Mouse (Mus musculus) kidney, embryonic 16.5 days (tissue): ENCODE data around the gene Skap1. TPM values are rescaled to one million over a fixed set of nuclear protein-coding genes. Genes with fewer than 3 reads are reported as not detected.

Source experiments
- ATAC-seq: fragments of 200-750 bp; cut with Nextera tagmentation; 2 replicates; pipeline ENCODE4 v1.8.0; 2017; ENCODE audit warnings: moderate TSS enrichment; ENCODE audit not compliant: low FRiP score, low TSS enrichment
- H3K27ac ChIP-seq: fragments of 300-500 bp; sonication (generic); 2 replicates; pipeline ENCODE4 v1.5.1; 2014; ENCODE audit warnings: low read length
- H3K27me3 ChIP-seq: fragments of 300-500 bp; sonication (generic); 2 replicates; pipeline ENCODE4 v1.6.1; 2014; ENCODE audit warnings: low read length, control low read depth, mixed read lengths; ENCODE audit not compliant: insufficient read depth
- H3K36me3 ChIP-seq: fragments of 300-500 bp; sonication (generic); 2 replicates; pipeline ENCODE4 v1.6.1; 2014; ENCODE audit warnings: low read length, control low read depth, mixed read lengths; ENCODE audit not compliant: insufficient read depth
- H3K4me1 ChIP-seq: fragments of 300-500 bp; sonication (generic); 2 replicates; pipeline ENCODE4 v1.6.1; 2014; ENCODE audit warnings: low read length, control low read depth, mixed read lengths; ENCODE audit not compliant: insufficient read depth
- H3K4me2 ChIP-seq: fragments of 300-500 bp; sonication (generic); replicated peaks from 2 replicates; pipeline ENCODE4 v1.6.1; 2014; ENCODE audit warnings: low read depth, low read length
- H3K4me3 ChIP-seq: fragments of 300-500 bp; sonication (generic); 2 replicates; pipeline ENCODE4 v1.5.1; 2014; ENCODE audit warnings: mild to moderate bottlenecking, low read length
- H3K9ac ChIP-seq: fragments of 300-500 bp; sonication (generic); replicated peaks from 2 replicates; pipeline ENCODE4 v1.6.1; 2014; ENCODE audit warnings: low read length
- H3K9me3 ChIP-seq: fragments of 300-500 bp; sonication (generic); 2 replicates; pipeline ENCODE4 v1.6.1; 2016; ENCODE audit warnings: low read length, control low read depth
- WGBS: fragments of 180-500 bp; shearing (Covaris S2); extraction: QIAGEN DNeasy Blood & Tissue Kit; methylation state at CpG from one replicate; pipeline ENCODE4 v1.1.7; 2014; 5-methylcytosine and 5-hydroxymethylcytosine counted together
- polyA plus RNA-seq: library from polyadenylated mRNA; unstranded; fragments of >200 nt; fragmentation: Nextera tagmentation; extraction: Ambion mirVana; gene quantifications from 2 replicates; pipeline ENCODE4 v1.2.1, GENCODE M21; 2015

The Skap1 gene
- polyA plus RNA-seq, 1 experiment from 2014 or later = 10.1 TPM

DNA sequence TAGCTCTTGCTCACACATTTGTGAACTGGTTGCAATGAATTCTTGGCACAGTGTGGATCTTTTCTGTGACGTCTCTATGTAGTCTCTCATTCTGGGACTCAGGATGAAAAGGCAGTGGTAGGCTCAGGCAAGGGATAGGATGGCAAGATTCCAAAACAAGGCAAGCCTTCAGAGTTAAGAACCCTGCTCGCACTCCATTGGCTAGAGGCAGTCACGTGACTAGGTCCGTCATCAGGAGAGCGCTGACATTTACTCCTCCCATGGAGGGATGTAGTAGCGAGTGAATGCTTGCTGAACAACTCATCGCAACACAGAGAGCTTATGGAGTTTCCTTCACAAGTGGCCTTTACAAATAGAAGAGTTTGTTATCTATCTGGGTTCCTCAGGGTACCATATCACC, 27.9 kb upstream of the Skap1 start:
- Histone ChIP-seq H3K9ac (no peak overlapping the region), H3K4me2 (no peak overlapping the region), H3K4me1 (peaks cover 25% of the 10 kb centered on the region), H3K4me3 (no peak overlapping the region), H3K36me3 (no peaks in the 10 kb centered on the region), H3K27ac (no peak overlapping the region), H3K9me3 (no peaks in the 10 kb centered on the region), H3K27me3 (no peaks in the 10 kb centered on the region)
- no peak for ATAC-seq
- WGBS = 85% methylated on average over 7 of the region's 7 CpGs

DNA sequence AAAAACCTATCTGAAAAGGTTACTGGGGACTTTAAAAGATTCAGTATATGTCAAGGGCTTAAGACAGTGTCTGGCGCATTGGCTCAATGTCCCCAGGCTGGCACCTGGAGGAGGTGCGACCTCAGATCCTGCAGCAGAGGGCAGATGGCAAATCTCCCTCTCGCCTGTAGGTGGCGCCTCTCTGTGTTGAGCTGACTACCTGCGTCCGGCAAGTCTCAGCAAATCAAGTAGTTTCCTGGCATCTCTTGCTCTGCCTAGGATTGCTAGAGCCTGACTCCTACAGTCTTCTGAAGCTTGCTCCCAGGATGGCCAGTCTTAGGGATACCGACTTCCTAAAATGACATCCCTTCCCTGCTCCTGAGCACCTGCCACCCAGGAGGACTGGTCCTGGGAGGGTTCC, 25.6 kb upstream of the Skap1 start:
- no peaks in the 10 kb centered on the region for H3K36me3 ChIP-seq
- no peak overlapping the region for H3K4me3 ChIP-seq
- H3K4me1 ChIP-seq = peaks cover 19% of the 10 kb centered on the region
- no peaks in the 10 kb centered on the region for H3K27me3 ChIP-seq
- no peak overlapping the region for H3K4me2 ChIP-seq
- ATAC-seq = 0 out of 2 replicates have a peak, but pooled peaks have one; percentile 27
- no peaks in the 10 kb centered on the region for H3K9me3 ChIP-seq
- no peak overlapping the region for H3K27ac ChIP-seq
- WGBS = 6% methylated on average over 7 of the region's 7 CpGs
- H3K9ac ChIP-seq = no peak overlapping the region

DNA sequence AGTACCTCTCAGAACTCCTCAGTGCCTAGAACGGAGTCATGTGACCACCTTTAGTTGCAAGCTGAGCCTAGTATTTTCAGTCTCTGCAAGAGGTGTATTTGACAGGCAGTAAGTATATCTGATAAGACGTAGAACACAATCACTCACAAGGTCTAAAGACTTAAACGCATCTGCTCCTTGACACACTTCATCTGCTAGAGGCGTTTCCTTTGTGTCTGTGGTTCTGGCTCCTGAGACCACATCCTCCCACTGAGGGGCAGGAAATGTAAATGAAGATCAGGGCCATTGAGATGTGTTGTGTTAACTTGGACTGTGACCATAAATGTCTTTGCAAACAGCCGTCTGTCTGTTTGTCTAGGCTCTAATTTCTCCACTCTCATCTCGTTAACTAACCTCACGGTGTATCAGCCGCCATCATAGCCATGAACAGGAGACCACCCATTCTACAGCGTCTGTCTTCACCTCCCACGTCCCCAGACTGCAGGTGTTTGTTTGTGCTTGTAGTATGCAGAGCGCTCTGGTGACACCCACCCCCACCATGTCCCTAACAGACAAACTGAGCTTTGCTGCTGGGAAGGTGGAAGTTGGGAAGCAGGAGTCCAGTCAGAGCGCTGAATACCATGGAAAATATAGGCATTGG, 22.7 kb upstream of the Skap1 start:
- ATAC-seq = 0 out of 2 replicates have a peak, but pooled peaks have one; percentile 39
- no peak overlapping the region for H3K4me2 ChIP-seq
- peaks cover 19% of the 10 kb centered on the region for H3K4me1 ChIP-seq
- H3K27ac ChIP-seq = no peak overlapping the region
- no peaks in the 10 kb centered on the region for H3K36me3 ChIP-seq
- WGBS = 32% methylated on average over 12 of the region's 12 CpGs
- H3K27me3 ChIP-seq = no peaks in the 10 kb centered on the region
- H3K9ac ChIP-seq = no peak overlapping the region
- H3K9me3 ChIP-seq = no peaks in the 10 kb centered on the region
- no peak overlapping the region for H3K4me3 ChIP-seq

DNA sequence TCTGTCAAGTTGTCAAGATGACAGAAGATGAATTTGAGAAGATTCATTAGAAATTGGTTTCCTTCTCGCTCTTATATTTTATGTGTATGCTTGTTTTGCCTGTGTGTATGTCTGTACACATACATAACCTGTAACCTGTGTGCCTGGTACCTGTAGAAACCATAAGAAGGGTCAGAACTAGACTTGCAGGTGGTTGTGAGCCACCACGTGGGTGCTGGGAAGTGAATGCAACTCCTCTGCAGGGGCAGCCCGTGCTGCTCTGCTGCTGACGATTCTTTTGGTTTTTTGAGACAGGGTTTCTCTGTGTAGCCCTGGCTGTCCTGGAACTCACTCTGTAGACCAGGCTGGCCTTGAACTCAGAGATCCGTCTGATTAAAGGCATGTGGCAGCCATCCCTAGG, 21.9 kb upstream of the Skap1 start:
- Histone ChIP-seq H3K9me3 (no peaks in the 10 kb centered on the region), H3K4me3 (no peak overlapping the region), H3K9ac (no peak overlapping the region), H3K27me3 (no peaks in the 10 kb centered on the region), H3K27ac (no peak overlapping the region), H3K4me2 (no peak overlapping the region), H3K36me3 (no peaks in the 10 kb centered on the region), H3K4me1 (peaks cover 19% of the 10 kb centered on the region)
- no peak for ATAC-seq
- WGBS = 85% methylated on average over 5 of the region's 5 CpGs

DNA sequence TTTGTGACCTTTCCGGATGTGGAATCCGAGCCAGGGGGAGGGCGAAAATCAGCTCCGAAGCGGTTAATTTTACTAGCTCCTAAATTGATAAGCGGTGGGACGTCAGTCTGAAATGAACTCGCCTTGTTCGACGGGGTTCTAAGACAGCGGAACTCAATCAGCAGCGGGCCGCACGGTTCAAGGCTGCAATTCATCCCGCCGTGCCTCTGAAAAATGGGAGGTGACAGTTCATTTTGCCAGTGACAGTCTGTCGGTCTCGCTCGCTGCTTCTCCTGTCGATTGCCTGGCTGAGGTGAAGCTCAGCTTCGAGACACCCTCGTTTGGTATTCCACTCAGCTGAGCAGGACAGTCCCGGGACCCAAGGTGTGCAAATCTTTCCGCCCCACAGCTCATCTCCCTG, 16.5 kb upstream of the Skap1 start:
- WGBS = 27% methylated on average over 24 of the region's 24 CpGs
- no peaks in the 10 kb centered on the region for H3K27me3 ChIP-seq
- no peak overlapping the region for H3K27ac ChIP-seq
- 0 out of 2 replicates have a peak overlapping the region, but pooled peaks have one; percentile 0 for H3K4me3 ChIP-seq
- no peaks in the 10 kb centered on the region for H3K36me3 ChIP-seq
- H3K4me2 ChIP-seq = peak overlapping the region; percentile 24
- peaks cover 3% of the 10 kb centered on the region for H3K4me1 ChIP-seq
- H3K9ac ChIP-seq = 0 out of 2 replicates have a peak overlapping the region, but pooled peaks have one; percentile 1
- no peaks in the 10 kb centered on the region for H3K9me3 ChIP-seq
- ATAC-seq = no peak

DNA sequence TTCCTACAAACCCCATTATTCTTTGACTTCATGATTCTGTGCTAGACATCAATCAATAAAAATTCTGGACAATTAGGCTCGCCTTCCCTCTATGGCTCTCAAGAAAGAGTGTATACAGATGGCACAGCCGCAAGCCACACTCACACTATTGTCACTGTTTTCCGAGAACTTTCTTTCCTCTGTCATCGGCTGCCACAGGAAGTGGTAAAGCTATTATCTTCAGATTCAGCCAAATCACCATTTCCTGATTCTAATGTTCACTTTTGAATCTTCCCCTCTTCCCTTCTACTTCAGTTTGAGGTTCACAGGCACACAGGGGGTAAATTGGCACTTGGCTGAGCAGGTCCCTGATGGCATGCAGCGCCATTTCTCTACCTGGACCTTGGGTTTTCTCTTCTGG, 9.3 kb upstream of the Skap1 start:
- Histone ChIP-seq H3K27me3 (no peaks in the 10 kb centered on the region), H3K9ac (no peak overlapping the region), H3K4me1 (no peaks in the 10 kb centered on the region), H3K36me3 (no peaks in the 10 kb centered on the region), H3K9me3 (no peaks in the 10 kb centered on the region), H3K4me3 (no peak overlapping the region), H3K27ac (no peak overlapping the region), H3K4me2 (no peak overlapping the region)
- ATAC-seq = no peak
- 81% methylated on average over 5 of the region's 5 CpGs for WGBS

DNA sequence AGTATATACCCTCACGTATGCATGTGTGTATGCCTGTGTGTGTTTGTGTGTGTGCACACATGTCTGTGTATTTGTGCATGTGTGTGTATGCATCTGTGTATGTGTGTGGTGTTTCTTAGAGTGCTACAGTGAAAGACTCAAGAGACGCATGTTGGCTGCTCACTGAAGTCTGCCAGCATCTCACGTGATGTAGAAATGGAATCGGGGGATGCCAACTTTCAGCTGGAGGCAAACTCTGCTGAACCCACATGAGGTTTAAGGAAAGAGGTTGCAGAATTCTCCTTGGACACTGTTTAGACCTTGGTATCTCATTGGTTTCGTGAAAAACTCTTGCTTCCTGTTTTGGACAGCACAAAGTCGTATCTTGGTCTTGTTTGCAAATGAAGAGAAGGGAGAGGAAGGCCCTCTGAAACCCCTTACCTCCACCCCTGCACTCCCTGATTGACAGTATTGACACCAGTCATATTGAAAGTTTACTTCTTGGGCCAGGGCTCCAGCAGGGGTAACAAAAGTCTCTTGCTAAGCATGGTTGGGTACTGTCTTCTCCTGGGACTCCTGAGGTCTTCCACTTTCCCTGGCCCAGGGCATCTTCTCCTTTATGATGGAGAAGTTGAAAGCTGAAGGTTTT, 8.6 kb upstream of the Skap1 start:
- ATAC-seq = no peak
- Histone ChIP-seq H3K4me3 (no peak overlapping the region), H3K4me1 (no peaks in the 10 kb centered on the region), H3K9me3 (no peaks in the 10 kb centered on the region), H3K27me3 (no peaks in the 10 kb centered on the region), H3K4me2 (no peak overlapping the region), H3K36me3 (no peaks in the 10 kb centered on the region), H3K9ac (no peak overlapping the region), H3K27ac (no peak overlapping the region)
- WGBS = 86% methylated on average over 6 of the region's 6 CpGs

DNA sequence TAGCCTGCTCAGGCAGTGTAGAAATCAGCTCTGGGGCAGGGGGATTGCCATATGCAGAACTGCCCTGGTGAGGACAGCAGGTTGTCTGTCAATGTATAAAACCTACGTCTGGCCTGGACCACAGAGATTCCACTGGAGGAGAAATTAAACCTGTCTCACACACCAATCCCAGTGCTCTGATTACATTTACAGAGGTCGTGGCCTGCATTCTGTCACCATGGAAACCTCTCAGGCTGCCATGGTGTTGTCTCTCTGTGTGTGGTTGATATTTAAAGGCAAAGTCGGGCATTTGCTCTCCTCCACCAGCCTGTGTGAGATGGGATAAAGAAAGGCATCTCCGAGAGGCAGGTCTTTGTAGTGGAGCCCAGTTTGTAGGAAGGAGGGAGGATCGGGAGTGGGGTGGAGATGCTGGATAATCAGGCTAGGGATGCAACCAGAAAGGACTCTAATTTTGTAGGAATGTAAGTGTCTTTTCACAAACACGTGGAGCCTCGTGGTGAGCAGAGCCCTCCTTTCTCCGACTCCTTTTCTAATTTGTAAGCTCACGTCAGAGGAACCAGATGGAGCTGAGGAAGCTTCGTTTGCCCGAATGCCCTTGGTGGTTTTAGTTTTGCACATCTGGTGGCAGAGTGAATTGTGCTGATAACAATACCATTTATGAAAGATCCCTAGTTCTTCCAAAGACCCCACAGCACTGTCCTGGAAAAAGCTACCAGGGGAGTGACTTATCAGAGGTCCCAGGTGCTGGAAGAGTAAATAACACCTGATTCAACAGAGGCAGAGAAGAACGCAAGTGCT, 7.7 kb upstream of the Skap1 start:
- no peak for ATAC-seq
- Histone ChIP-seq H3K4me1 (0 out of 2 replicates have a peak, but pooled peaks cover 2% of the 10 kb centered on the region), H3K4me2 (no peak overlapping the region), H3K27me3 (no peaks in the 10 kb centered on the region), H3K36me3 (no peaks in the 10 kb centered on the region), H3K4me3 (no peak overlapping the region), H3K27ac (no peak overlapping the region), H3K9me3 (no peaks in the 10 kb centered on the region), H3K9ac (no peak overlapping the region)
- 43% methylated on average over 12 of the region's 12 CpGs for WGBS

DNA sequence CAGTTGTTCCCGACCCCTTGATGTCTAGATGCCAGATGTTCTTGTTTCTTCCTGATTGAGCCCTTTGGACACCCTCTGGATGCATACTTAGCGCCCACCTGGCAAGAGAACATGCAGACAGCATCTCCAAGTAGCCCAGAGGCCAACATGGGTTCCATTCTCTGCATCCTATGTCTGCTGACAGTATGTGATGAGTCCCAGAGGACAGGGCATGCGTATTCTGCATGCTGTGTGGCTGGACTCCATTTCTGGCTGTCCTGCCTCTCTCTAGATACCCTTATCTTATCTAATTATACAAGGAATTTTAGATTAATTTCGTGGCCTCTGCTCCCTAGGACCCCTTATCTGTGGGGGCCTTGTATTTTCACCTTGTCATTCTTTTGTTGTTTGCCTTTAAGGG, 2.6 kb upstream of the Skap1 start:
- H3K9me3 ChIP-seq = no peaks in the 10 kb centered on the region
- no peak overlapping the region for H3K27ac ChIP-seq
- H3K36me3 ChIP-seq = no peaks in the 10 kb centered on the region
- H3K27me3 ChIP-seq = peaks cover 23% of the 10 kb centered on the region
- H3K4me2 ChIP-seq = no peak overlapping the region
- ATAC-seq = no peak
- no peak overlapping the region for H3K4me3 ChIP-seq
- peaks cover 30% of the 10 kb centered on the region for H3K4me1 ChIP-seq
- H3K9ac ChIP-seq = no peak overlapping the region
- 70% methylated on average over 4 of the region's 4 CpGs for WGBS
